Mouse (Mus musculus): ENCODE results near the gene 2300003K06Rik.
"Not testable (repeated sequence)": the region's sequence is repeated elsewhere in the genome, so short reads cannot be mapped to it uniquely, and the experiment has no call there.

Gene 2300003K06Rik

DNA sequence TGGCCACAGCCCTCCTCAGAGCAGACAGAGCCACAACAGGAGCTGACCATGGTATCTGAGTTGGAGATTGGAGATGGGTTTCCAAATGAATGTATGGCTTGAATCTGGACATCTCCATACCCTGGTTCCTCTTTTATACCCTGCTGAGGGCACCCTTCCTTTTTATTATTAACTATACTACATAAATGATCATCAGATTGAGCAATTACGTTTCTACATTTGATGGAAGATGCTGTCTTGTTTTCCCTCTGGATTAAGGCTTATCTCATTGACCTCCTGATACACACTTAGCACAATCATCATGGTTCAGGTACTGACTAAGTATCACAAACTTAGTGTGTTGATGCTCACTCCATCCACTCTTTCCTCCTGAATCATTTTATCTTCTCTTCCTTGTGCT lies at the start of gene 2300003K06Rik:
2300003K06Rik (minus strand) TSS at position 101 of the 400 bp plus-strand sequence.
- DNase-seq (ENCODE audit: low read depth) = no peak

GRCm38 (mm10) chr11:99878887-99879286 lies 41.0 kb upstream of the 2300003K06Rik start, which contains the start of gene Gm11567:
Gene Gm11567, plus strand, starts transcription at chr11:99879187.
- DNase-seq (ENCODE audit: low read depth) = not testable (repeated sequence)

DNA sequence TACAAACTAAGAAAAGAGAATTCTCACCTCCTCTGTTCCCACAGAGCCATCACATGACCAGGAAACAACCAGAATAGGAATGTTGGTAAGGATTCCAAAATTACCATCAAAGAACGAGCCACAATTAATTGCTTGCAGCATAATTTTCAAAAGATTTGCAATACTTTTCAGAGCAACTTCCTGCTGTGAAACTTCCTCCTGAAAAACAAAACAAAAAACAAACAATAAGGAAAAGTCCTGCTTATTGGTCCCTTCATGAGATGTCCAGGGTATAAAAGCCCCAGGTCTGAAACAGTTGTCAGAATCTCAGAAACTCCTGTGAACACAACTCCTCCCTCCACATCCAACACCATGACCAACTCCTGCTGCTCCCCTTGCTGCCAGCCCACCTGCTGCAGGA lies 35.2 kb upstream of the 2300003K06Rik start, which contains the start of gene Krtap9-1:
Krtap9-1 (plus strand) TSS at position 301 of the 400 bp plus-strand sequence.
- not testable (repeated sequence) for DNase-seq (ENCODE audit: low read depth)

GRCm38 (mm10) chr11:99864176-99864575 lies 26.3 kb upstream of the 2300003K06Rik start, which contains the start of gene Gm11559:
Gene Gm11559, plus strand, starts transcription at chr11:99864476.
- DNase-seq (ENCODE audit: low read depth) = not testable (repeated sequence)

GRCm38 (mm10) chr11:99858761-99859160 lies 20.9 kb upstream of the 2300003K06Rik start:
- DNase-seq (ENCODE audit: low read depth) = no peak

DNA sequence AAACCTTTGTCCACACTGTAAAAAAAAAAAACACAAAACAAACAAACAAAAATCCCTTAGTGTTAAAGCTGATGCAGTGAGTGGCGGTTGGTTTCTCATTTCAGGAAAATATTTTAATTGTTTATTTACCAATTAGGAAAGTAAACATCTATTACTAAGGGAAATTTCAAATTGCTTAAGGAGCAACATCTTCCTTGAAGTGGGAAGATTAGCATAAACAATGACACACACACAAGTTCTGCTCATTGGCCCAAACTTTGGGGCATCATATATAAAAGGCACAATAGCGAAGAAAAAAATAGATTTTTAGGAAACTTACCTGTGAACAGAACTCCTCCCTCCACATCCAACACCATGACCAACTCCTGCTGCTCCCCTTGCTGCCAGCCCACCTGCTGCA lies 19.8 kb upstream of the 2300003K06Rik start, which contains the start of gene Gm11568:
Gm11568 (plus strand) TSS at position 301 of the 400 bp plus-strand sequence.
- no peak for DNase-seq (ENCODE audit: low read depth)

GRCm38 (mm10) chr11:99854121-99854520 lies 16.3 kb upstream of the 2300003K06Rik start:
- DNase-seq (ENCODE audit: low read depth) = no peak

- DNase-seq (ENCODE audit: low read depth) = no peak
Measured at GRCm38 (mm10) chr11:99851508-99851907, 13.6 kb upstream of the 2300003K06Rik start, which contains the start of gene Krtap4-16. Gene Krtap4-16, minus strand, starts transcription at chr11:99851608.

DNA sequence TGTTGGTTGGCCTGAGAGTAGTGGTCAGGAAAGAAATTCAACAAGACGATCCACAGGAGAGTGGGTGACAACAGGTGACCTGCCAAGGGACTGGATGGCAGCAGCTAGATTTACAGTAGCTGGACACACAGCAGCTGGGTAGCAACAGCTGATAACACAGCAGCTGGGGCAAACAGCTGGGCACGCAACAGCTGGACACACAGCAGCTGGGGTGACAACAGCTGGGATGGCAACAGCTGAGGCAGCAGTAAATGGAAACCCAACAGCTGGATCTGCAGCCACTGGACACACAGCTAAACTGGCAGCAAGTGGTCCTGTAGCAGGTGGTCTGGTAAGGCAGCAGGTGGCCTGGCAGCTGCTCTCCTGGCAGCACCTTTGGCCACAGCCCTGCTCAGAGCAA lies 8.9 kb upstream of the 2300003K06Rik start:
- no peak for DNase-seq (ENCODE audit: low read depth)

GRCm38 (mm10) chr11:99842185-99842584 lies 4.3 kb upstream of the 2300003K06Rik start:
- DNase-seq (ENCODE audit: low read depth) = no peak

- DNase-seq (ENCODE audit: low read depth) = not testable (repeated sequence)
Measured at GRCm38 (mm10) chr11:99815566-99815965, 22.3 kb downstream of the 2300003K06Rik start, which contains the start of gene Gm11564. Gene Gm11564, minus strand, starts transcription at chr11:99815666.

DNA sequence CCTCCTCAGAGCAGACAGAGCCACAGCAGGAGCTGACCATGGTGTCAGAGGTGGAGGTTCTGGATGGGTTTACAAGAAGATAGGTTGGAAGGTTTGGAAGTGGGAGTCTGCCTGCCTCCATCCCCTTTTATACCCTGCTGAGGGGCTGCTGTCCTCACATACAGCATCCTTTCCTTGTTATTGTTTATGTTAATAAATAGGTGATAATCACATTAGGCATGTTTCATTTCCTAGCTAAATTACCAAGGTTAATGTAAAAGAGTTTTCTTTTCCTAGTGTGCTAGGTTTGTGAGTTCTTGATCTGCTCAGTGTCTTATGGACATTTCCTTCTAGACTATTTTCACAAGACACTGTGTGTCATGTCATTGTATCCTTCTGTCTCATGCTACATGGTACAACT lies 28.1 kb downstream of the 2300003K06Rik start, which contains the start of gene Krtap4-13:
Krtap4-13 (minus strand) TSS at position 101 of the 400 bp plus-strand sequence.
- not testable (repeated sequence) for DNase-seq (ENCODE audit: low read depth)

DNA sequence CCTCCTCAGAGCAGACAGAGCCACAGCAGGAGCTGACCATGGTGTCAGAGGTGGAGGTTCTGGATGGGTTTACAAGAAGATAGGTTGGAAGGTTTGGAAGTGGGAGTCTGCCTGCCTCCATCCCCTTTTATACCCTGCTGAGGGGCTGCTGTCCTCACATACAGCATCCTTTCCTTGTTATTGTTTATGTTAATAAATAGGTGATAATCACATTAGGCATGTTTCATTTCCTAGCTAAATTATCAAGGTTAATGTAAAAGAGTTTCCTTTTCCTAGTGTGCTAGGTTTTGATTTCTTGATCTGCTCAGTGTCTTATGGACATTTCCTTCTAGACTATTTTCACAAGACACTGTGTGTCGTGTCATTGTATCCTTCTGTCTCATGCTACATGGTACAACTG lies 33.5 kb downstream of the 2300003K06Rik start, which contains the start of gene Gm11554:
Gm11554 (minus strand) TSS at position 101 of the 400 bp plus-strand sequence.
- not testable (repeated sequence) for DNase-seq (ENCODE audit: low read depth)

GRCm38 (mm10) chr11:99798832-99799231 lies 39.0 kb downstream of the 2300003K06Rik start, which contains the start of gene Gm11569:
Gene Gm11569, minus strand, starts transcription at chr11:99798932.
- not testable (repeated sequence) for DNase-seq (ENCODE audit: low read depth)

GRCm38 (mm10) chr11:99793367-99793766 lies 44.5 kb downstream of the 2300003K06Rik start, which contains the start of gene Gm11596:
Gene Gm11596, minus strand, starts transcription at chr11:99793467.
- DNase-seq (ENCODE audit: low read depth) = no peak

All from c-Kit-positive CD71-positive TER-119-negative erythroid progenitor cells, embryonic 14.5 days (primary cell).